Mouse (Mus musculus): Measurements from ENCODE around the gene Bphl. TPM values are rescaled to one million over a fixed set of nuclear protein-coding genes. Genes with fewer than 3 reads are reported as not detected.
"Not testable (repeated sequence)": the region's sequence is repeated elsewhere in the genome, so short reads cannot be mapped to it uniquely, and the experiment has no call there.

Bphl gene
- polyA plus RNA-seq, 1 experiment, result 11.4 TPM

DNA sequence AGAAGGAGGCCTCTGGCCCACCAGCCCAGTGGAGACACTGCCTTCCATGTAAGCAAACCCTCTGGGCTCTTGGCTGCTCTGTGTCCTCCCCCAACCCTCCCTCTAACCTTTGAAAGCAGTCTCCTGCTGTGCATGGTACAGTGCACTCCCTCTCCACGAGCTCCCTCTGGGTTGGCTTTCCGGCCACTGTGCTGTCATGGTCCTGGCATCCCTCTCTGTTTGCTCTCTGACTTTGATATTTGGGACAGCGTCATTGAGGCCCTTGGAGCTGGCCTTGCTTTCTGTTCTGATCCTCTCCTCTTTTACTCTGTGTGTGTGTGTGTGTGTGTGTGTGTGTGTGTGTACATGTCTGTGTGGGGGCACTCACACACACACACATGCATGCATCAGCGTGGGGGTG, 17.0 kb downstream of the Bphl start:
- peaks cover 4% of the 10 kb centered on the region; the same call in 1 of the 2 replicates for H3K4me1 ChIP-seq (ENCODE audit: control insufficient read depth, insufficient read depth, low read length)
- H3K4me3 ChIP-seq (replicated peaks; ENCODE audit: control insufficient read depth, low read depth, low read length), result no peak overlapping the region
- H3K27ac ChIP-seq (ENCODE audit: control insufficient read depth, insufficient read depth, low read depth, low read length, poor library complexity), result no peak overlapping the region
- 82% methylated on average over 4 of the region's 4 CpGs for WGBS
- TF ChIP-seq CTCF (IDR thresholded peaks at IDR 0.05; ENCODE audit: control insufficient read depth, insufficient read depth, low read length) (no peak), POLR2A (IDR thresholded peaks at IDR 0.05; ENCODE audit: borderline replicate concordance, control insufficient read depth, low read depth, low read length) (no peak)

GRCm38 (mm10) chr13:34054983-34055382, 17.6 kb downstream of the Bphl start:
- Histone ChIP-seq H3K27ac (ENCODE audit: control insufficient read depth, insufficient read depth, low read depth, low read length, poor library complexity) (no peak overlapping the region), H3K4me3 (replicated peaks; ENCODE audit: control insufficient read depth, low read depth, low read length) (no peak overlapping the region), H3K4me1 (ENCODE audit: control insufficient read depth, insufficient read depth, low read length) (peaks cover 4% of the 10 kb centered on the region; the same call in 1 of the 2 replicates)
- TF ChIP-seq POLR2A (IDR thresholded peaks at IDR 0.05; ENCODE audit: borderline replicate concordance, control insufficient read depth, low read depth, low read length) (no peak), CTCF (IDR thresholded peaks at IDR 0.05; ENCODE audit: control insufficient read depth, insufficient read depth, low read length) (no peak)
- WGBS, result 87% methylated on average over 3 of the region's 3 CpGs

DNA sequence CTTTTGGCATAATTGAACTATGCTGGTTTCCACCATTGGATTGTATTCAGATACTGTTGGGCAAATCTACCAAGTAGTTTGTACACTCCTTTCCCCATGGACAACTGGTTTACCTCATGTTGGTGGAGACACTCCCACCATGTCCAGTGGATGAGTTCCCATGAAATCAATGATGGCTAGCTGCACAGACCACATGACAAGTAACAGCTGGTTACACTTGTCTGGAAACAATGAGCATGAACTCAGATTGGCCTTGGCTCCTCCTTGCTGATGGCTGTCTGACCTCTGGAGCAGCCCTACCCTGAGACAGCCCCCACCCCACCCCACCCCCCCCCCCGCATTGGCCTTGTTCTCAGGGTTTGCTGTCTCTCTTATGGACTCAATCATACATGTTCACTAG, 19.9 kb downstream of the Bphl start:
- Histone ChIP-seq H3K4me1 (ENCODE audit: control insufficient read depth, insufficient read depth, low read length) (no peaks in the 10 kb centered on the region), H3K27ac (ENCODE audit: control insufficient read depth, insufficient read depth, low read depth, low read length, poor library complexity) (no peak overlapping the region), H3K4me3 (replicated peaks; ENCODE audit: control insufficient read depth, low read depth, low read length) (no peak overlapping the region)
- TF ChIP-seq CTCF (IDR thresholded peaks at IDR 0.05; ENCODE audit: control insufficient read depth, insufficient read depth, low read length) (no peak), POLR2A (IDR thresholded peaks at IDR 0.05; ENCODE audit: borderline replicate concordance, control insufficient read depth, low read depth, low read length) (no peak)
- WGBS, result 76% methylated on average over 1 of the region's 1 CpGs

- Histone ChIP-seq H3K27ac (ENCODE audit: control insufficient read depth, insufficient read depth, low read depth, low read length, poor library complexity) (no peak overlapping the region), H3K4me3 (replicated peaks; ENCODE audit: control insufficient read depth, low read depth, low read length) (no peak overlapping the region), H3K4me1 (ENCODE audit: control insufficient read depth, insufficient read depth, low read length) (no peaks in the 10 kb centered on the region)
- 88% methylated on average over 9 of the region's 9 CpGs for WGBS
- no peak for TF ChIP-seq CTCF (IDR thresholded peaks at IDR 0.05; ENCODE audit: control insufficient read depth, insufficient read depth, low read length)
- no peak for TF ChIP-seq POLR2A (IDR thresholded peaks at IDR 0.05; ENCODE audit: borderline replicate concordance, control insufficient read depth, low read depth, low read length)
Observed at GRCm38 (mm10) chr13:34060061-34060460, 22.7 kb downstream of the Bphl start.

DNA sequence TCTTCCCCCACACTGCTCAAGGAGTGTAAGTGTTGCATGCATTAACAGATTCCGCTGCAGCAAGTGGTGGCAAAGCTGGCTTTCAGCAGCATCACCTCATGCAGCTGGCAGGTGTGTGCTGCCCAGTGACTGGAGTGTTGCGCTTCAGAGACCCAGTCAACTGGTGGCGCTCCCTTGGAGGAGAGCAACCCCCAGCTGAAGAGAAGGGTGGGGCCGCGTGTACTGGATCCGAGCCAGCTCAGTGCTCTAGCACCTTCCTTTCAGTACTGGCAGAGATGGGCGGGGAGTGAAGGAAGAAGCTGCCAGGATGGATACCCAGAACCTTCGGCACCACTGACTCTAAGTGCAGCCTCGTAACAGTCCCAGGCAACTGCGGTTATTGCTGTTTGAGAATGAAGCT, 25.1 kb downstream of the Bphl start:
- WGBS, result 78% methylated on average over 10 of the region's 10 CpGs
- Histone ChIP-seq H3K4me3 (replicated peaks; ENCODE audit: control insufficient read depth, low read depth, low read length) (no peak overlapping the region), H3K4me1 (ENCODE audit: control insufficient read depth, insufficient read depth, low read length) (no peaks in the 10 kb centered on the region), H3K27ac (ENCODE audit: control insufficient read depth, insufficient read depth, low read depth, low read length, poor library complexity) (no peak overlapping the region)
- TF ChIP-seq POLR2A (IDR thresholded peaks at IDR 0.05; ENCODE audit: borderline replicate concordance, control insufficient read depth, low read depth, low read length) (no peak), CTCF (IDR thresholded peaks at IDR 0.05; ENCODE audit: control insufficient read depth, insufficient read depth, low read length) (no peak)

DNA sequence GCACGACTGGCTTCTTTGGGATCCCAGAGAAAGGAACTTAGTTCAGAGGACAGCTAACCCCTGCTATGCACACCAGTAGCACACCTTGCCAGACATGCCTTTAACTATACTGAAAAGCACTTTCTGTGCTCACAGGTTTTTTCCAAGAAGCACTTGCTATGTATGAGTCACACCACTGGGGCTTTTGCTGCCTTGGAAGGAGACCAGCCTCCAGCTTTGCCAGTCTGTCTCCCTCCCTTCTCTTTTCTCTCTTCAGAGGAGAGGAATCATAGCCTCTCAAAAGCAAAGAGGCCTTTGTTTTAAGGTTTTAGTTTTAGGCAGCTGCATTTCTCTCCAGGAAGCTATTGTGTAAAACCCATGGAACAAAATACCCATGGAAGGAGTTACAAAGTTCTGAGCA, 29.0 kb downstream of the Bphl start:
- 68% methylated on average over 1 of the region's 1 CpGs for WGBS
- H3K4me3 ChIP-seq (replicated peaks; ENCODE audit: control insufficient read depth, low read depth, low read length), result no peak overlapping the region
- TF ChIP-seq POLR2A (IDR thresholded peaks at IDR 0.05; ENCODE audit: borderline replicate concordance, control insufficient read depth, low read depth, low read length) (no peak), CTCF (IDR thresholded peaks at IDR 0.05; ENCODE audit: control insufficient read depth, insufficient read depth, low read length) (no peak)
- H3K4me1 ChIP-seq (ENCODE audit: control insufficient read depth, insufficient read depth, low read length), result no peaks in the 10 kb centered on the region
- H3K27ac ChIP-seq (ENCODE audit: control insufficient read depth, insufficient read depth, low read depth, low read length, poor library complexity), result no peak overlapping the region

DNA sequence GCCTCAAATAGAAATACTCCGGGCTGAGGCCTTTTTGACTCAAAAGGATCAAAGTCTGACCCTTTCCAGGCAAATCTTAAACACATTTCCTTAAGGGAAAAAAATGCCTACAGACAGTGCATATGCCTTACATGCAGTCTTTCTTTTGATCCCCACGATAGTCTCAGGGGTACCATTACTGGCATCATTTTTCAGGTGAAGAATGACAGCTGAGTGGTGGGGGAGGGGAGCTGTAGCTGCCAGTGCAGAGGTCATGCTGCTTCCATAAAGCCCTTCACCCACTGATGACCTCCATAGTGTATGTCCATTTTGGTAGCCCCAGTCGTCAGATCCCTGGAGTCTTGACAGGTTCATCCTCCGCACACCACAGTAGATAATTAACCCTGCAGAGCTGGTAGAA, 32.9 kb downstream of the Bphl start:
- Histone ChIP-seq H3K27ac (ENCODE audit: control insufficient read depth, insufficient read depth, low read depth, low read length, poor library complexity) (no peak overlapping the region), H3K4me1 (ENCODE audit: control insufficient read depth, insufficient read depth, low read length) (no peaks in the 10 kb centered on the region), H3K4me3 (replicated peaks; ENCODE audit: control insufficient read depth, low read depth, low read length) (no peak overlapping the region)
- WGBS, result 92% methylated on average over 4 of the region's 4 CpGs
- no peak for TF ChIP-seq POLR2A (IDR thresholded peaks at IDR 0.05; ENCODE audit: borderline replicate concordance, control insufficient read depth, low read depth, low read length)
- TF ChIP-seq CTCF (IDR thresholded peaks at IDR 0.05; ENCODE audit: control insufficient read depth, insufficient read depth, low read length), result no peak

GRCm38 (mm10) chr13:34071836-34072235, 34.4 kb downstream of the Bphl start:
- Histone ChIP-seq H3K27ac (ENCODE audit: control insufficient read depth, insufficient read depth, low read depth, low read length, poor library complexity) (no peak overlapping the region), H3K4me1 (ENCODE audit: control insufficient read depth, insufficient read depth, low read length) (peaks cover 4% of the 10 kb centered on the region; the same call in 1 of the 2 replicates), H3K4me3 (replicated peaks; ENCODE audit: control insufficient read depth, low read depth, low read length) (no peak overlapping the region)
- 87% methylated on average over 6 of the region's 6 CpGs for WGBS
- no peak for TF ChIP-seq POLR2A (IDR thresholded peaks at IDR 0.05; ENCODE audit: borderline replicate concordance, control insufficient read depth, low read depth, low read length)
- no peak for TF ChIP-seq CTCF (IDR thresholded peaks at IDR 0.05; ENCODE audit: control insufficient read depth, insufficient read depth, low read length)

DNA sequence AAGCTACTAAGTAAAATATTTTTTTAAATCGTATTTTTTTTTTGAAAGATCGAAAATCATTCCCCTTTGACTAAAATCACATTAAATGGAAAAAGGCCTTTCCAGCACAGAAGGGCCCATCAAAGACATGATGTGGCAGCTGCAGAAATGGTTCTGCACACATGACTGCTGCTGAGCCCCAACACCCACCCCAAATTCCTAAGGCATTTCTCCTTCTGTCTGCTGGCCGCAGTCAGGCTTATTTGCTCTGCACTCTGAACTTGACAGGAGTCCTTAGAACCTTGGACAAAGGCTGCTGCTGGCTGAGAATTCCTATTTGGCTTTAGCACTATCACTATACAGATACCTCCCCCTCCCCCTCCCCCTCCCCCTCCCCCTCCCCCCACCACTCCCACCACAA, 35.5 kb downstream of the Bphl start:
- no peak for TF ChIP-seq POLR2A (IDR thresholded peaks at IDR 0.05; ENCODE audit: borderline replicate concordance, control insufficient read depth, low read depth, low read length)
- TF ChIP-seq CTCF (IDR thresholded peaks at IDR 0.05; ENCODE audit: control insufficient read depth, insufficient read depth, low read length), result no peak
- H3K4me3 ChIP-seq (replicated peaks; ENCODE audit: control insufficient read depth, low read depth, low read length), result no peak overlapping the region
- peaks cover 4% of the 10 kb centered on the region; the same call in 1 of the 2 replicates for H3K4me1 ChIP-seq (ENCODE audit: control insufficient read depth, insufficient read depth, low read length)
- H3K27ac ChIP-seq (ENCODE audit: control insufficient read depth, insufficient read depth, low read depth, low read length, poor library complexity), result no peak overlapping the region
- WGBS, result 93% methylated on average over 3 of the region's 3 CpGs

DNA sequence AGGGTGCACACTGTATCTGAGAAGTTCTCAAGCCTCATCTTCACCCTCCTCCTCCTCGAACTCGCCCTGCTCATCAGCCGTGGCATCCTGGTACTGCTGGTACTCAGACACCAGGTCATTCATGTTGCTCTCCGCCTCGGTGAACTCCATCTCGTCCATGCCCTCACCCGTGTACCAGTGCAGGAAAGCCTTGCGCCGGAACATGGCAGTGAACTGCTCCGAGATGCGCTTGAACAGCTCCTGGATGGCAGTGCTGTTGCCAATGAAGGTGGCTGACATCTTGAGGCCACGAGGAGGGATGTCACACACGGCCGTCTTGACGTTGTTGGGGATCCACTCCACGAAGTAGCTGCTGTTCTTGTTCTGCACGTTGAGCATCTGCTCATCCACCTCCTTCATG, 37.0 kb downstream of the Bphl start:
- H3K4me1 ChIP-seq (ENCODE audit: control insufficient read depth, insufficient read depth, low read length); H3K4me3 ChIP-seq (replicated peaks; ENCODE audit: control insufficient read depth, low read depth, low read length): not testable (repeated sequence)
- 91% methylated on average over 11 of the region's 17 CpGs for WGBS

DNA sequence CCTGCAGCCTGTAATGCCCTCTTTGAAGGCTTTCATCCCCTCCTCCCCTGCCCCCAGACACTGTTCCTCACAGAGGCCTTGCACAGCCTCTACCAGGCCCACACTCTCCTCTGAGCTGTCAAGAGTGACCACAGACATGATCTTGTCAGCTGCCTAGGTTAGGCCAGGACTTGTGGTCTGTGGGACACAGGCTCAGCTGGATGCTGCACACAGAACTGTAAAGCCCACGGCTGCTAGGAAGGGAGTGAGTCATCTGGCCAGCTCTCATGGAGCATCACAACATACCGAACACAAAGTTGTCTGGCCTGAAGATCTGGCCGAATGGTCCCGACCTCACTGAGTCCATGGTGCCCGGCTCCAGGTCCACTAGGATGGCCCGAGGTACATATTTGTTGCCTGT, 38.5 kb downstream of the Bphl start:
- H3K27ac ChIP-seq (ENCODE audit: control insufficient read depth, insufficient read depth, low read depth, low read length, poor library complexity); H3K4me1 ChIP-seq (ENCODE audit: control insufficient read depth, insufficient read depth, low read length); H3K4me3 ChIP-seq (replicated peaks; ENCODE audit: control insufficient read depth, low read depth, low read length): not testable (repeated sequence)
- WGBS, result 72% methylated on average over 6 of the region's 6 CpGs

More for the DNA sequence above, 37.0 kb downstream of the Bphl start:
- H3K27ac ChIP-seq (ENCODE audit: control insufficient read depth, insufficient read depth, low read depth, low read length, poor library complexity), result not testable (repeated sequence)

Data from bone marrow, adult 2 months (tissue).